Mouse (Mus musculus) heart, embryonic 14.5 days (tissue): ENCODE measurements around the gene Tnfrsf21. TPM values are rescaled to one million over a fixed set of nuclear protein-coding genes. Genes with fewer than 3 reads are reported as not detected.

Experiments
- ATAC-seq: fragments of 200-750 bp; cut with Nextera tagmentation; 2 replicates; pipeline ENCODE4 v1.8.0; 2017; ENCODE audit warnings: low read depth, moderate TSS enrichment; ENCODE audit not compliant: insufficient number of reproducible peaks, insufficient read depth, low FRiP score
- H3K27ac ChIP-seq, 2 experiments: fragments of 200-500 bp in 1 of 2; fragments of 300-500 bp in 1 of 2; sonication (generic) in 1 of 2; replicated peaks in 1 of 2; 2 replicates each; pipeline ENCODE4 v1.5.1; 2012 to 2014; ENCODE audit warnings: low read depth in 2 of 2, low read length in 2 of 2, control low read depth in 1 of 2, mild to moderate bottlenecking in 1 of 2, mixed read lengths in 1 of 2; ENCODE audit not compliant: control insufficient read depth in 1 of 2, insufficient read depth in 1 of 2
- H3K27me3 ChIP-seq: fragments of 300-500 bp; sonication (generic); 2 replicates; pipeline ENCODE4 v1.6.1; 2014; ENCODE audit warnings: mild to moderate bottlenecking, low read length, control low read depth; ENCODE audit not compliant: control insufficient read depth, insufficient read depth
- H3K36me3 ChIP-seq: fragments of 300-500 bp; sonication (generic); 2 replicates; pipeline ENCODE4 v1.6.1; 2014; ENCODE audit warnings: mild to moderate bottlenecking, control low read depth, low read length, mixed read lengths; ENCODE audit not compliant: control insufficient read depth, insufficient read depth
- H3K4me1 ChIP-seq, 2 experiments: fragments of 200-500 bp in 1 of 2; fragments of 300-500 bp in 1 of 2; sonication (generic) in 1 of 2; 2 replicates each; pipeline ENCODE4 v1.6.1; 2012 to 2014; ENCODE audit warnings: low read length in 2 of 2, control low read depth in 1 of 2, mixed read lengths in 1 of 2; ENCODE audit not compliant: control insufficient read depth in 2 of 2, insufficient read depth in 2 of 2
- H3K4me2 ChIP-seq: fragments of 300-500 bp; sonication (generic); 2 replicates; pipeline ENCODE4 v1.6.1; 2014; ENCODE audit warnings: mild to moderate bottlenecking, low read length
- H3K4me3 ChIP-seq, 2 experiments: fragments of 200-500 bp in 1 of 2; fragments of 300-500 bp in 1 of 2; sonication (generic) in 1 of 2; 2 replicates each; pipeline ENCODE4 v1.5.1; 2012 to 2014; ENCODE audit warnings: low read length in 2 of 2, mild to moderate bottlenecking in 2 of 2, control low read depth in 1 of 2, low read depth in 1 of 2, moderate library complexity in 1 of 2; ENCODE audit not compliant: control insufficient read depth in 1 of 2, insufficient read depth in 1 of 2
- H3K9ac ChIP-seq: fragments of 300-500 bp; sonication (generic); 2 replicates; pipeline ENCODE4 v1.6.1; 2014; ENCODE audit warnings: mild to moderate bottlenecking, low read length
- H3K9me3 ChIP-seq: fragments of 300-500 bp; sonication (generic); 2 replicates; pipeline ENCODE4 v1.6.1; 2016; ENCODE audit warnings: low read length, control low read depth; ENCODE audit not compliant: control insufficient read depth
- WGBS: fragments of 180-500 bp; shearing (Covaris S2); extraction: QIAGEN DNeasy Blood & Tissue Kit; methylation state at CpG from one replicate; pipeline ENCODE4 v1.1.7; 2014; 5-methylcytosine and 5-hydroxymethylcytosine counted together
- polyA plus RNA-seq: library from polyadenylated mRNA; unstranded; fragments of >200 nt; fragmentation: Nextera tagmentation; extraction: Ambion mirVana; gene quantifications from 2 replicates; pipeline ENCODE4 v1.2.1, GENCODE M21; 2014

Tnfrsf21 gene
- polyA plus RNA-seq, 1 experiment from 2014 or later, result 9.6 TPM

GRCm38 (mm10) chr17:43076801-43077493 lies 60.6 kb downstream of the Tnfrsf21 start:
- peak overlapping the region in 1 of 2 experiments; percentile 18; a peak in 2 of 4 replicates for H3K4me3 ChIP-seq
- peak overlapping the region; percentile 17 to 37; a peak in 2 of 4 replicates for H3K27ac ChIP-seq
- H3K4me1 ChIP-seq, result peaks cover 3% of the 10 kb centered on the region in 2 experiments; a peak in 2 of 4 replicates
- WGBS, result 23% methylated on average over 18 of the region's 18 CpGs
- peak overlapping the region; percentile 28; the same call in 1 of the 2 replicates for H3K9ac ChIP-seq
- H3K36me3 ChIP-seq, result no peaks in the 10 kb centered on the region
- no peaks in the 10 kb centered on the region for H3K9me3 ChIP-seq
- peak; percentile 89 for ATAC-seq
- H3K27me3 ChIP-seq, result no peaks in the 10 kb centered on the region
- H3K4me2 ChIP-seq, result peak overlapping the region; percentile 59

- Histone ChIP-seq H3K4me1 (peaks cover 3% of the 10 kb centered on the region in 2 experiments; a peak in 2 of 4 replicates), H3K4me2 (peak overlapping the region; percentile 59), H3K9me3 (no peaks in the 10 kb centered on the region), H3K27ac (peak overlapping the region; percentile 17 to 37; a peak in 1 of 4 replicates), H3K9ac (peak overlapping the region; percentile 28; the same call in 1 of the 2 replicates), H3K4me3 (peak overlapping the region in 1 of 2 experiments; percentile 18; a peak in 1 of 4 replicates), H3K27me3 (no peaks in the 10 kb centered on the region), H3K36me3 (no peaks in the 10 kb centered on the region)
- no peak for ATAC-seq
- WGBS, result 28% methylated on average over 4 of the region's 4 CpGs
Measured at GRCm38 (mm10) chr17:43077540-43077939, 61.2 kb downstream of the Tnfrsf21 start.

DNA sequence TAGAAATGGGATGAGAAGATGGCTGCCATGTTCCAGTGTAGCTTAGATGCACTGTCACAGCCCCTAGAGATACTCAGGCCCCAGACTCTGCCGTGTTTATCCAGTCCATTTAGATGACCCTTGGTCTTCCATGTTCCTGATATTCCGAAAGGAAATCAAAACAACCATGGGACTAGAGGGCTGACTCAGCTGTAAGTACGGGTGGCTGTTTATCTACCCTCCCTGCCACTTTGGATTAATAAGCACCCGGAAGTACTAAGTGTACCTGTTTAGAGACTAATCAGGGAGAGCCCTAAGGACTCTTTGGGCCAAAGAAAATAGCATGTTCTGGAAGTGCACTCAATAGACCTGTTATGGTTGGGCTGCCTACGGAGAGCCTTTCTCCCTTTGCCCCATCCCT lies 64.9 kb downstream of the Tnfrsf21 start:
- no peak for ATAC-seq
- H3K27ac ChIP-seq, result no peak overlapping the region
- WGBS, result 67% methylated on average over 5 of the region's 5 CpGs

GRCm38 (mm10) chr17:43089496-43089895 lies 73.1 kb downstream of the Tnfrsf21 start:
- ATAC-seq, result no peak
- Histone ChIP-seq H3K9me3 (no peaks in the 10 kb centered on the region), H3K4me3 (no peak overlapping the region), H3K27me3 (no peaks in the 10 kb centered on the region), H3K9ac (no peak overlapping the region), H3K4me1 (no peaks in the 10 kb centered on the region), H3K36me3 (0 out of 2 replicates have a peak, but pooled peaks cover 3% of the 10 kb centered on the region), H3K4me2 (no peak overlapping the region), H3K27ac (no peak overlapping the region)
- WGBS, result 76% methylated on average over 6 of the region's 6 CpGs

More for the DNA sequence above, 64.9 kb downstream of the Tnfrsf21 start:
- H3K4me3 ChIP-seq, result no peak overlapping the region
- peaks cover 3% of the 10 kb centered on the region in 2 experiments; a peak in 2 of 4 replicates for H3K4me1 ChIP-seq
- H3K27me3 ChIP-seq, result no peaks in the 10 kb centered on the region
- H3K36me3 ChIP-seq, result no peaks in the 10 kb centered on the region
- no peaks in the 10 kb centered on the region for H3K9me3 ChIP-seq
- no peak overlapping the region for H3K4me2 ChIP-seq
- H3K9ac ChIP-seq, result no peak overlapping the region

GRCm38 (mm10) chr17:43090948-43091724 lies 74.8 kb downstream of the Tnfrsf21 start:
- Histone ChIP-seq H3K4me3 (no peak overlapping the region), H3K27me3 (no peaks in the 10 kb centered on the region), H3K9me3 (no peaks in the 10 kb centered on the region), H3K4me1 (no peaks in the 10 kb centered on the region), H3K4me2 (no peak overlapping the region), H3K9ac (no peak overlapping the region), H3K27ac (no peak overlapping the region), H3K36me3 (0 out of 2 replicates have a peak, but pooled peaks cover 3% of the 10 kb centered on the region)
- ATAC-seq, result no peak
- WGBS, result 88% methylated on average over 3 of the region's 3 CpGs

- H3K9ac ChIP-seq, result no peak overlapping the region
- no peaks in the 10 kb centered on the region for H3K9me3 ChIP-seq
- H3K4me2 ChIP-seq, result no peak overlapping the region
- WGBS, result 38% methylated on average over 8 of the region's 8 CpGs
- H3K27ac ChIP-seq, result no peak overlapping the region
- no peaks in the 10 kb centered on the region for H3K4me1 ChIP-seq
- H3K36me3 ChIP-seq, result no peaks in the 10 kb centered on the region
- no peak for ATAC-seq
- H3K27me3 ChIP-seq, result no peaks in the 10 kb centered on the region
- H3K4me3 ChIP-seq, result no peak overlapping the region
Measured at GRCm38 (mm10) chr17:43092280-43092995, 76.1 kb downstream of the Tnfrsf21 start.

- Histone ChIP-seq H3K36me3 (no peaks in the 10 kb centered on the region), H3K4me2 (no peak overlapping the region), H3K4me1 (no peaks in the 10 kb centered on the region), H3K27me3 (no peaks in the 10 kb centered on the region), H3K4me3 (no peak overlapping the region), H3K27ac (no peak overlapping the region), H3K9ac (no peak overlapping the region), H3K9me3 (no peaks in the 10 kb centered on the region)
- ATAC-seq, result no peak
- 23% methylated on average over 2 of the region's 2 CpGs for WGBS
Measured at GRCm38 (mm10) chr17:43094285-43094684, 77.9 kb downstream of the Tnfrsf21 start.
